Mouse (Mus musculus): ENCODE data around the gene Zrsr1. TPM values are rescaled to one million over a fixed set of nuclear protein-coding genes. Genes with fewer than 3 reads are reported as not detected.

The Zrsr1 gene
- total RNA-seq, 1 experiment from 2014 or later: 9.9 TPM

DNA sequence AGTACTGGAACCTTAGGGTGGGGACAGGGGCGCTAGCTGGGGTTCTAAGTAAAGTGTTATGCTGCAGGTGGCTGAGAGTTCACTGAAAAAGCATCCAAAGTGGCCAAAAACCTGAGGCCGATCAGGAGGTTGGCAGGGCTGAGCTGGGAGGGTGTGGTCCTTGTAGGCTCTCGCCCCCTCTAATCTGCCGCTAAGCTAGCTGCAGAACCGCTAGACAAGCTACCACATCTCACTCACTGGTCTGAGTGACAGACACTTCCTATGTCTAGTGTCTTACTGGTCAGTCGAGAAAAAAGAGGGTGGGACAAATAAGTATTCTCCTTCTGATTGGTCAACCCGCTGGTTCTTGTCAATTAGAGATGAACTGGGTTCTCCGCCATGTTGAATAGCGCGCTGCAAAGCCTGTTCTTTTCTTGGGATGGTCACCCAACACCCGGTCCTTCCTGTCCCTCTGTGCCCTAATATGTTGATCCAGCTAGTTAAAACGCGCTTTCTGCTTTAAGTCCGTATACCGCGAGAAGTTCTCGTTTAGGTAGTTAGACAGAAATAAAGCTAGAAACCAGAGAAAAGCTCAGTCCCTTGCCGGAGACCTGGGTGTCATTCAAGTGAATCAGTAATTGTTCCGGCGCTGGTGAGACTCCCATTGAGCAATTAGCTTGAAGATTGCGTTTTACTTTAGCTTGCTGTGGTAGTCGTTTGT is 35.8 kb downstream of the Zrsr1 start, which contains the start of gene Fam161a:
TSS of gene Fam161a (plus strand) at position 51 of the 700 bp plus-strand sequence.
- ATAC-seq (replicated peaks; ENCODE audit: low read depth, poor library complexity, severe bottlenecking): peak; percentile 93

DNA sequence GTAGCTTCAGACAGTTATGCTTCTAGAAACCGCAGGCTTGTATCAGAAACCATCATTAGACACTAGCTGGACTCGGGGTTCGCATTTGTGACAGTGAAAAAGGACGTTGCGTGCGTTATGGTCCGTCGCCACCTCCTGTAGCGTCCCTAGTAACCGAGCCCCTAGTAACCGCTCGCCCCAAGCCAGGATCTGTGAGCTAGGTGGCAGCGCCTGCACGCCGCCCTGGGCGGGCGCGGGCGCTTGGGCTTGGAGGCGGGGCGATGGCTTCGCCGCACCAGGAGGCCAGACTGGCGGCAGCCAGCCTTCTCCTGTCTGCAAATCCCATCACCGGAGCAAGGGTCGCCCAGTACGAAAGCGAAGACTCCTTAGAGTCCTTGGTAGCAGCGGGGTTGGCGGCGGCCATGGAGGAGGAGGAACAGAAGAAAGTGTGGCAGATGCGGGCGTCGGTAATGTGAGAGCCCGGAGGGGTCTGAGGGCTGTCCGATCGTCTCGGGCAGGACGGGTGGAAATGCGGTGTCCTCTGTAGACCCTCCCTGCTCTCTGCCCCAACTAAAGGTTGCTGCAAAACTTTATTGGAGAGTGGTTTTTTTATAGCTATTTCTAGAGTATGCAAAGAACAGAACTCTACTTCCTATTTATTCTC is 36.5 kb downstream of the Zrsr1 start:
- peak; percentile 80 for ATAC-seq (replicated peaks; ENCODE audit: low read depth, poor library complexity, severe bottlenecking)

DNA sequence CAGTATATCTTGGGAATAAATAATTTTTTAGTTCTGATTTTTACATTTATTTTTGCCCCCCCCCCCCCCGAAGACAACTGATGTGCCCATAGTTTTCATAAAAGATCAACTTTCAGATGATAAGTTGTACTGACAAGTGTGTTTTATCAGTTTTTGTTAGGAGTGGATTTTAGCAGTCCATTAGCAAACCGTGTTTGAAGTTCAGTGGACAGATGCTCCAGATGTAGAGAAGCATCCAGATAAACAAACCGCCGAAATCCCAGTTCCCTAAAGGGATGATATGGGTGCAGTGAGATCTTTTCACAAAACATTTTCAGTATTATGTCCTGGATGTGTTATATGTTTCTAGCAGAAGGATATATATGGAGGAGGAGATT is 37.0 kb downstream of the Zrsr1 start:
- no peak for ATAC-seq (replicated peaks; ENCODE audit: low read depth, poor library complexity, severe bottlenecking)

DNA sequence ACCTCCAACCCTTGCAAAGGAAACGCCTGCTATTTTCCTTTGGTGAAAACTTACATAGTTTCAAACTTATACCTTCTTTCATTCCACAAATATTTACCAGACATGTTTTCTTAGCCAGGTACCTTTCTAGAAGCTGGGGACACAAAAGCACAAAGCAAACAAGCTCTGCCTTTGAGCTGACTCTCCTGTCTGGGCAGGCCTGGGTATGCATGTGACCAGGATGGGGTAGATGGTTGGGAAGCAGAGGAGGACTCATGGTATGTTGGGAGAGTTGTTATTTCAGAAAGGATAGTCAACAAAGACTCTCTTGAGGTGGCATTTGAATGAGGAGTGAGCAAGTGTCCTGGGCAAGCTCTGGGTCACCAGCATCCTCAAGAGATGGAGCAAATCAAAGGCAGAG is 41.3 kb downstream of the Zrsr1 start:
- ATAC-seq (replicated peaks; ENCODE audit: low read depth, poor library complexity, severe bottlenecking): no peak

DNA sequence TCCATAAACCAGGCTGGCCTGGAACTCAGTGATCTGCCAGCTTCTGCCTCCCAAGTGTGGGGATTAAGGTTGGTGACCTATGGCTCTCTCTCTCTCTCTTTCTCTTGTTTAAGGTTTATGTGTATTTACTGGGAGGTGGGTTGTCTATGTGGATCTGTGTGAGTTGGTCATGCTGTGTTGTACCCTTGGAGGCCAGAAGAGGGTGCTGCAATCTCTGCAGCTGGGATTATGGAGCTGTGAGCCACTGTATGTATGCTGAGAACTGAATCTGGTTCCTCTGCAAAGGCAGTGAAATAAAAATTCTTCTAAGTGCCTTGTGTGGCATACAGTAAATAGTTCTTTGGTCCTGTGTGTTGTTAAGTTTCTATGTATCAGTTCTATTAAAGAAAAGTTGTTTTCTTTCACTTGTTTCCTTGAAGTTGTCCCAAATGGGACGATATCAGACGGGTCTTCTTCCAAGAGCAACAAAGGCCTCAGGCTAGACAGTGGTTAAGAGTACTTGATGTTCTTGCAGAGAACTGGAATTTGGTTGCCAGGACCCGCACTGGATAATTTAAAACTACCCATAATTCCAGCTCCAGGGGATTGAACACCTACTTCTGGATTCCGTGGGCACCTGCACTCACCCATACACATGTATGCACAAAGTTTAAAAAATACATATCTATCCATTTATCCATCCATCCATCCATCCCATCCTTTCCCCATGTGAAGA is 41.9 kb downstream of the Zrsr1 start:
- ATAC-seq (replicated peaks; ENCODE audit: low read depth, poor library complexity, severe bottlenecking): peak; percentile 83

DNA sequence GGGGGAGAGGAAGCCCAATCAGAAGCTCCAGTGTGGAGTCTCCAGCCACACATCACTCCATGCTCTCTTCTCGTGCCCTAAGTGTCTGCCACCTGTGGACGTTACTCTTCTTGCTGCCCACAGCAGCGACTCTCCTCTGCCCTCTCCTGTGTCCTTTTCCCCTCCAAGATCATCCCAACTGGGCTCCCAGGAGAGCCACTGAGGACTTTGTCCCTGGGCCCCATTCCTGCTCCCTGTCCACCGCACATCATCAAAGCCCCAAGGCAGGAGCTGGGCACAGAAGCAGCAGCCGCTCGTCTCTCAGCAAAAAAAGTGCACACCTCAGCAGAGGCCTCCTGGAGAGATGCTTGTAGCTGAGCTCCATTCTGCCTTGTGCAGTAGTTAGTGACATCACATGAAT is 43.2 kb downstream of the Zrsr1 start:
- no peak for ATAC-seq (replicated peaks; ENCODE audit: low read depth, poor library complexity, severe bottlenecking)

DNA sequence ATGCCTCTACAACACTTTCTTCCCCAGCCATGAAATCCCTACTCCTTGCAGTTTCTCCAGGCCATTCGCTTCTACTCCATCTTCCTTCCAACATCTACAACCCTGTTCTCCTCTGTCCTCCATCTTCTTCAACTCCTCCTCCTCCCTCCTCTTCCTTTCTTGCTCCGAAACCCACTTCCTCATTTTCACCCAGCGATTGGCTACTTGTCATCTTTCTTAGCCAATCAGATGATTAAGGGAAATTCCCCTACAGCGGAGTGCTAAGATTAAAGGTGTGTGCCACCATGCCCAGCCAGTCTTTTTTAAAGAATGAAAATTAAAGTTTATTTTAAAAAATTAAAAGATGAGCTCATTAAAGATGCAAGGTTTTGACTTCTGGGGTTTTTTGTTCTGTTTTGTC is 46.1 kb downstream of the Zrsr1 start:
- ATAC-seq (replicated peaks; ENCODE audit: low read depth, poor library complexity, severe bottlenecking): no peak

DNA sequence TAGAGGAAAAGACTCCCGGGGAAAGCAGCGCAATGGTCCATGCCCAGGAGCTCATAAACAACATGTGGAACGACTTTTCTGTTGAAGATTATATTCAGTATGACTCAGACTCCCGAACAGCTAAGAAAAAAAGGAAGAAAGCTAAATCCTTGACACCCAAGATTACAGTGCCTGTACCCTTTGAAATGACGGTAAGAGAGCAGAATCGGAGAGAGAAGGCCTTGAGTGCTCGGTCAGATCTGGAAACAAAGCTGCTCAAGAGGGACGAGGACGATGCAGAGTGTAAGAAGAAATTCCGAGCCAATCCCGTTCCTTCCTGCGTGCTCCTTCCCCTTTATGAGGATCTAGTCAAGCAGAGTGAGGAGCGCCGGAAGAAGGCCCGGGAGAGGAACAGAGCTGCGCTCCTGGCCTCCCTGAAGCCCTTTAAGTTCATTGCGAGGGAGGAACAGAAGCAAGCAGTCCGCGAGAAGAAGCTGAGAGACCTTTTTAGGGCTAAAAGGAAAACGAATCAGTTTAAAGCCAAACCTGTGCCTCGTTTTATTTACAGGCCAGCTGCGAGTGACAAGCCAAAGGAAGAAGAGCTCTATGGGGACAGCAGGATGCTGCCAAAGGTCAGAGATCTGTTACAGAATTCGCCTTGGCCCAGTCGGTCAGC is 48.4 kb downstream of the Zrsr1 start:
- ATAC-seq (replicated peaks; ENCODE audit: low read depth, poor library complexity, severe bottlenecking): no peak

DNA sequence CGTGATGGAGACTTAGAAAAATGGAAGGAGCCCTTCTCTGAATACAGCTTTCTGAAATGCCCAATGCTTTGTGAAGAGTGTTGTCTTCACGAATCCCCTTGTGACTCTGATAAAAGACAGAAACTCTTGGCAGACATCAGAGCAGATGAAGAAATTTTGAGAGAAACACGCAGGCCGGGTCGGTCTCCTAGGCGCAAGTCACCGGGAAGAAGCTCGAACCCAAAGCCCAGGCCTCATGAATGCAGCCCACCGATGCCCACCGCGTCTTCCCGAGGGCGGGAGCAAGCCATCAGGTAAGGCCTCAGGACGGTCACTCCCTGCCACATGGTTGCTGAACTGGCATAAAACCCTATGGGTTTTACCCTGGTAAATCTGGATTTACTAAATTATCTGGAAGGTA is 49.0 kb downstream of the Zrsr1 start:
- no peak for ATAC-seq (replicated peaks; ENCODE audit: low read depth, poor library complexity, severe bottlenecking)

DNA sequence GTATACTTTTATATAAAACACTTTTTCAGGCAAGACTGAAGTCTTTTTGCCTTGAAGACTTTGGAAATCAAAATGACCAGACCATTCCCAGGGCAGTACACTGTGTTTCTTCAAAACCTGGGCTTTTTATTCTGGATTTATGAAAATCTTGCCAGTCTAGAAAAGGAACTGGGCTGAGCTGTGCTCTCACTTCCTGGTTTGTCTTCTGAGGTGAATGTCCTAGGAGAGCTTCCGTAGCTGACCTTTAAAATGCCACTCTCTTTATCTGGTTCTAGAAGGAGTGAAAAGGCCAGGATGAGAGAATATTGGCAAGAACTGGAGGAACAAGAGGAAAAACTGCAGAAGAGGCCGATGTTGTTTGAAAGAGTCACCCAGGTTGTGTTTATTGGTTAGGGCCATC is 51.4 kb downstream of the Zrsr1 start:
- no peak for ATAC-seq (replicated peaks; ENCODE audit: low read depth, poor library complexity, severe bottlenecking)

DNA sequence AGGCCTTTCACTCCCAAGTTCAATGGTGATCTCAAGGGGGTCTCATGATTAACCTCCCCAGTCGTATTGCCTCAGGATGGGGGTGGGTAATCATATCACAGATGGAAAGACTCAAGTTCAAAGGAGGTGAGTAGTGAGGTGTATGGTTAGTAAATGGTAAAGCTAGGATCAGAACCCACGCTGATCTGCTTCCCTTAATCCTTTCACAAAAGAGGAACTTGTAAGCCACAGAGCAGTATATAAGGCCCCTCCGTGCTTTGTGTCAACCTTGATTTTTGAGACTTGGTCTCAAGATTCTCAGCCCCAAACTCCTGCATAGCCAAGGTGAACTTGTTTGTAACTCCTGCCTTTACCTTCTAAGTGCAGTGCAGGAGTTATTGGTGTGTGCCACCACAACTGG is 52.4 kb downstream of the Zrsr1 start:
- 0 out of 2 replicates have a peak, but pooled peaks have one; percentile 50 for ATAC-seq (replicated peaks; ENCODE audit: low read depth, poor library complexity, severe bottlenecking)

Other genes starting within 250 kb of the Zrsr1 start
- 3.8 and 8.8 TPM in 2 replicates for gene B3gnt2, start 111.0 kb upstream of the Zrsr1 start, total RNA-seq (2017)
- gene Gm28048, start 10.1 kb downstream of the Zrsr1 start, total RNA-seq (2017): 70.8 and 81.6 TPM in 2 replicates
- gene Commd1, start 10.4 kb downstream of the Zrsr1 start, total RNA-seq (2017): 52.9 and 62.5 TPM in 2 replicates
- 274 and 331 TPM in 2 replicates for gene Cct4, start 18.5 kb downstream of the Zrsr1 start, total RNA-seq (2017)
- 1.5 and 4.6 TPM in 2 replicates for gene Fam161a, start 35.5 kb downstream of the Zrsr1 start, total RNA-seq (2017)

Measured in common myeloid progenitor, adult 5-6 weeks (primary cell).